Mouse (Mus musculus): ENCODE measurements at regions not wholly inside any gene's neighbourhood (a gene's known extent, or its start where the extent isn't known, plus 50 kb on each side); places are given as distances from the start of the nearest gene placed in this dataset.

- DNase-seq (ENCODE audit: low read depth), result no peak
Measured at GRCm38 (mm10) chr8:33997676-33998075, 113.9 kb downstream of the Gm10131 start.

- no peak for DNase-seq (ENCODE audit: low read depth)
Measured at GRCm38 (mm10) chr8:33992946-33993345, 118.6 kb downstream of the Gm10131 start.

- no peak for DNase-seq (ENCODE audit: low read depth)
Measured at GRCm38 (mm10) chr8:33991917-33992875, 119.3 kb downstream of the Gm10131 start.

- no peak for DNase-seq (ENCODE audit: low read depth)
Measured at GRCm38 (mm10) chr8:33991165-33991916, 120.2 kb downstream of the Gm10131 start.

GRCm38 (mm10) chr8:33990039-33990438 is 121.5 kb downstream of the Gm10131 start:
- DNase-seq (ENCODE audit: low read depth), result peak; percentile 13

- no peak for DNase-seq (ENCODE audit: low read depth)
Measured at GRCm38 (mm10) chr8:33987755-33988104, 123.8 kb downstream of the Gm10131 start.

GRCm38 (mm10) chr8:33987091-33987754 is 124.3 kb downstream of the Gm10131 start:
- no peak for DNase-seq (ENCODE audit: low read depth)

GRCm38 (mm10) chr8:33986657-33987056 is 124.9 kb downstream of the Gm10131 start:
- no peak for DNase-seq (ENCODE audit: low read depth)

GRCm38 (mm10) chr8:33985430-33985977 is 126.0 kb downstream of the Gm10131 start:
- DNase-seq (ENCODE audit: low read depth), result peak; percentile 33

GRCm38 (mm10) chr8:33981629-33982028 is 129.9 kb downstream of the Gm10131 start:
- peak; percentile 65 for DNase-seq (ENCODE audit: low read depth)

GRCm38 (mm10) chr8:33980999-33981398 is 130.5 kb downstream of the Gm10131 start:
- DNase-seq (ENCODE audit: low read depth), result no peak

Measured in naive thymus-derived CD4-positive, alpha-beta T cell, adult 2 months (primary cell).